Mouse (Mus musculus): ENCODE measurements around the gene Fat1.

The Fat1 gene

GRCm38 (mm10) chr8:45070949-45071348 lies 135.7 kb downstream of the Fat1 start:
- no peak for DNase-seq

- no peak for DNase-seq
Observed at GRCm38 (mm10) chr8:45080850-45081249, 145.6 kb downstream of the Fat1 start.

- no peak for DNase-seq
Observed at GRCm38 (mm10) chr8:45093599-45093998, 158.4 kb downstream of the Fat1 start.
